Mouse (Mus musculus): Measurements from ENCODE around the gene Naa80. TPM values are rescaled to one million over a fixed set of nuclear protein-coding genes. Genes with fewer than 3 reads are reported as not detected.

Gene Naa80
- polyA plus RNA-seq, 1 experiment from 2014 or later, result 15.1 TPM

DNA sequence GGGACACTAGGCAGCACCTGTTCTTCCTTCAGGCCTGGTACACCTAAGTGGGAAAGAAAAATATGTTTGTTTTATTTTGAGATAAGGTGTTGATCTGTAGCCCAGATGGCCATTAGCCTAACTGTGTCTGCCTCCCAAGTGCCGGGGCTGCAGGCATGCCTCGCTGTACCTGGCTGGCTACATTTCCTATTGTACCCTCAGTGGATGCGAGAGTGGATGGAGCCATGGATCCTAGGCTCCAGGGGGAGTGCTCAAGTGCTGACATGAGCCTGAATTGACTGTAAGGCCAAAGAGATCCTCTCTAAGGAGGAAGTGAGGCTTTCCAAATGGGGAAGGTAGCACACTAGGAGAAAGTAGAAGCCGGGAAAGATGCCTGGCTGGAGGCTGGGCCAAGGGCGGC lies 30.7 kb upstream of the Naa80 start:
- Histone ChIP-seq H3K4me1 (ENCODE audit: control insufficient read depth, insufficient read depth, low read length) (peaks cover 31% of the 10 kb centered on the region), H3K4me2 (ENCODE audit: low read depth, low read length) (no peak overlapping the region), H3K9me3 (replicated peaks; ENCODE audit: control insufficient read depth, low read length) (no peaks in the 10 kb centered on the region), H3K36me3 (ENCODE audit: control insufficient read depth, insufficient read depth) (peaks cover 9% of the 10 kb centered on the region), H3K27me3 (ENCODE audit: control insufficient read depth, insufficient read depth, low read length) (peaks cover 8% of the 10 kb centered on the region), H3K4me3 (ENCODE audit: low read length) (no peak overlapping the region), H3K27ac (ENCODE audit: low read length) (no peak overlapping the region), H3K9ac (ENCODE audit: low read length) (no peak overlapping the region)
- 77% methylated on average over 5 of the region's 5 CpGs for WGBS
- ATAC-seq (replicated peaks; ENCODE audit: extremely low read depth, insufficient read depth, low FRiP score), result no peak

- no peak for ATAC-seq (replicated peaks; ENCODE audit: extremely low read depth, insufficient read depth, low FRiP score)
- Histone ChIP-seq H3K9ac (ENCODE audit: low read length) (no peak overlapping the region), H3K27ac (ENCODE audit: low read length) (no peak overlapping the region), H3K36me3 (ENCODE audit: control insufficient read depth, insufficient read depth) (peaks cover 9% of the 10 kb centered on the region), H3K4me1 (ENCODE audit: control insufficient read depth, insufficient read depth, low read length) (peaks cover 31% of the 10 kb centered on the region), H3K9me3 (replicated peaks; ENCODE audit: control insufficient read depth, low read length) (no peaks in the 10 kb centered on the region), H3K4me3 (ENCODE audit: low read length) (no peak overlapping the region), H3K4me2 (ENCODE audit: low read depth, low read length) (no peak overlapping the region), H3K27me3 (ENCODE audit: control insufficient read depth, insufficient read depth, low read length) (peaks cover 8% of the 10 kb centered on the region)
- WGBS, result 88% methylated on average over 10 of the region's 10 CpGs
Measured at GRCm38 (mm10) chr9:107548820-107549219, 29.9 kb upstream of the Naa80 start.

DNA sequence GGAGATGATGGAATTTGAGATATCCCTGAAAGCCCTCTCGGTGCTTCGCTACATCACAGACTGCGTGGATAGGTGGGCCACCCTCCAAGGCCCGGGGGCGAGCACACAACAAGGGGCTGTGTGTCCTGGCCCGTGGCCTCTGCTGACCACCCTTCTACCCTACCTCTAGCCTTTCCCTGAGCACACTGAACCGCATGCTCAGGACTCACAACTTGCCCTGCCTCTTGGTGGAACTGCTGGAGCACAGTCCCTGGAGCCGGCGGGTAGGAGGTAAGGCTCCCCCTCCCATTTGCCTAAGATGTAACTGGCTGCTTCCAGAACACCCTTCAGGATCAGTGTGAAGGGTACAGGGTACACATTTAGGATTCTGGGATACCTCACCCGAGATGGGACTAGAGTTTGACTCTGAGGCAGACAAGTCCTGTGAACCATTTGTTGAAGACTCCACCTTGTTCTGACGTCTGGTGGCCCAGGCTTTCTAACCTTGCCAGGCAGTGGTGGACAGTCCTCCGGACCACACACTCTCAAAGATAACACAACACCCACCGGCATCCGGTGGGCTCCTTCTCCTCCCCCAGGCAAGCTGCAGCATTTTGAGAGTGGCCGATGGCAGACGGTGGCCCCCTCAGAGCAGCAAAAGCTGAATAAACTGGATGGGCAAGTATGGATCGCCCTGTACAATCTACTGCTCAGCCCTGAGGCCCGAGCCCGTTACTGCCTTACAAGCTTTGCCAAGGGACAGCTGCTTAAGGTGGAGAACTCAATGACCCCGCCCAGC lies 29.2 kb upstream of the Naa80 start:
- WGBS, result 79% methylated on average over 20 of the region's 20 CpGs
- H3K27ac ChIP-seq (ENCODE audit: low read length), result no peak overlapping the region
- no peak for ATAC-seq (replicated peaks; ENCODE audit: extremely low read depth, insufficient read depth, low FRiP score)
- peaks cover 31% of the 10 kb centered on the region for H3K4me1 ChIP-seq (ENCODE audit: control insufficient read depth, insufficient read depth, low read length)
- H3K4me2 ChIP-seq (ENCODE audit: low read depth, low read length), result no peak overlapping the region
- peaks cover 3% of the 10 kb centered on the region for H3K36me3 ChIP-seq (ENCODE audit: control insufficient read depth, insufficient read depth)
- H3K9me3 ChIP-seq (replicated peaks; ENCODE audit: control insufficient read depth, low read length), result no peaks in the 10 kb centered on the region
- H3K4me3 ChIP-seq (ENCODE audit: low read length), result no peak overlapping the region
- H3K9ac ChIP-seq (ENCODE audit: low read length), result no peak overlapping the region
- H3K27me3 ChIP-seq (ENCODE audit: control insufficient read depth, insufficient read depth, low read length), result peaks cover 8% of the 10 kb centered on the region

GRCm38 (mm10) chr9:107550491-107551116 lies 28.1 kb upstream of the Naa80 start:
- Histone ChIP-seq H3K4me3 (ENCODE audit: low read length) (peak overlapping the region; percentile 51), H3K9me3 (replicated peaks; ENCODE audit: control insufficient read depth, low read length) (no peaks in the 10 kb centered on the region), H3K4me1 (ENCODE audit: control insufficient read depth, insufficient read depth, low read length) (peaks cover 32% of the 10 kb centered on the region), H3K27ac (ENCODE audit: low read length) (0 out of 2 replicates have a peak overlapping the region, but pooled peaks have one; percentile 1), H3K27me3 (ENCODE audit: control insufficient read depth, insufficient read depth, low read length) (peaks cover 8% of the 10 kb centered on the region), H3K9ac (ENCODE audit: low read length) (peak overlapping the region; percentile 71), H3K4me2 (ENCODE audit: low read depth, low read length) (peak overlapping the region; percentile 91), H3K36me3 (ENCODE audit: control insufficient read depth, insufficient read depth) (no peaks in the 10 kb centered on the region)
- no peak for ATAC-seq (replicated peaks; ENCODE audit: extremely low read depth, insufficient read depth, low FRiP score)
- 46% methylated on average over 23 of the region's 23 CpGs for WGBS

- H3K4me3 ChIP-seq (ENCODE audit: low read length), result peak within 1 kb of the TSS; percentile 51
- H3K36me3 ChIP-seq (ENCODE audit: control insufficient read depth, insufficient read depth), result no peaks in the 10 kb centered on the region
- peak within 1 kb of the TSS; percentile 71 for H3K9ac ChIP-seq (ENCODE audit: low read length)
- peaks cover 36% of the 10 kb centered on the region for H3K4me1 ChIP-seq (ENCODE audit: control insufficient read depth, insufficient read depth, low read length)
- peaks cover 8% of the 10 kb centered on the region for H3K27me3 ChIP-seq (ENCODE audit: control insufficient read depth, insufficient read depth, low read length)
- 1% methylated on average over 63 of the region's 63 CpGs for WGBS
- H3K4me2 ChIP-seq (ENCODE audit: low read depth, low read length), result peak within 1 kb of the TSS; percentile 91
- peak within 1 kb of the TSS; percentile 15 for H3K27ac ChIP-seq (ENCODE audit: low read length)
- H3K9me3 ChIP-seq (replicated peaks; ENCODE audit: control insufficient read depth, low read length), result no peaks in the 10 kb centered on the region
- ATAC-seq (replicated peaks; ENCODE audit: extremely low read depth, insufficient read depth, low FRiP score), result peak; percentile 10; the same call in 1 of the 2 replicates
Measured at GRCm38 (mm10) chr9:107551117-107551889, 27.4 kb upstream of the Naa80 start, which contains the start of gene Rassf1. Gene Rassf1, plus strand, starts transcription at chr9:107551555.

DNA sequence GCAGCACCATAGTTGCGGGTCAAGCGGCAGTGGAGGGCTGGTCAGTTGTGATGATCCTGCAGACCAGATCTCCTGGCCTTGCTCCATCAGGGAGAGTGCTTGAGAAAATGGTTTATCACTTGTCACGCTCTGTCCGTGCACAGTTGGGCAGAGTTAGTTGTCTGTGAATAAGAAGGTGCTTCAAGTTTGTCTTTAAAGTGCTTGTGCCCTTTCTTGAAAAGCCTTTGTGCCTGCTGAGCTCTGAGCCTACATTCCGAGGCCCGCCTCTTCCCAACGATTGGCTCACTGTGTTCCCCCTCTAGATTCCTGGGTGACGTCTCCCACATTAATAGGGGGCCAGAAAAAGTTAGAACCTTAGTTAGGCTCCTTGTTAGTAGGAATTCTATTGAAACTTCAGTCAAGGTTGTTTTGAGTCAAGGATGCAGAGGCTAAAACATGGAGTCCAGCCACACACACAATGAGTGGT lies 26.8 kb upstream of the Naa80 start:
- Histone ChIP-seq H3K9me3 (replicated peaks; ENCODE audit: control insufficient read depth, low read length) (no peaks in the 10 kb centered on the region), H3K27ac (ENCODE audit: low read length) (peak overlapping the region; percentile 15), H3K4me2 (ENCODE audit: low read depth, low read length) (peak overlapping the region; percentile 91), H3K9ac (ENCODE audit: low read length) (peak overlapping the region; percentile 71), H3K4me1 (ENCODE audit: control insufficient read depth, insufficient read depth, low read length) (peaks cover 35% of the 10 kb centered on the region), H3K4me3 (ENCODE audit: low read length) (peak overlapping the region; percentile 51), H3K36me3 (ENCODE audit: control insufficient read depth, insufficient read depth) (no peaks in the 10 kb centered on the region), H3K27me3 (ENCODE audit: control insufficient read depth, insufficient read depth, low read length) (peaks cover 8% of the 10 kb centered on the region)
- ATAC-seq (replicated peaks; ENCODE audit: extremely low read depth, insufficient read depth, low FRiP score), result no peak
- 26% methylated on average over 8 of the region's 8 CpGs for WGBS

- Histone ChIP-seq H3K27me3 (ENCODE audit: control insufficient read depth, insufficient read depth, low read length) (peaks cover 8% of the 10 kb centered on the region), H3K4me3 (ENCODE audit: low read length) (no peak overlapping the region), H3K4me1 (ENCODE audit: control insufficient read depth, insufficient read depth, low read length) (peaks cover 29% of the 10 kb centered on the region), H3K4me2 (ENCODE audit: low read depth, low read length) (peak overlapping the region; percentile 91), H3K36me3 (ENCODE audit: control insufficient read depth, insufficient read depth) (peaks cover 7% of the 10 kb centered on the region), H3K27ac (ENCODE audit: low read length) (no peak overlapping the region), H3K9me3 (replicated peaks; ENCODE audit: control insufficient read depth, low read length) (no peaks in the 10 kb centered on the region), H3K9ac (ENCODE audit: low read length) (no peak overlapping the region)
- ATAC-seq (replicated peaks; ENCODE audit: extremely low read depth, insufficient read depth, low FRiP score), result no peak
- 81% methylated on average over 5 of the region's 5 CpGs for WGBS
Measured at GRCm38 (mm10) chr9:107552690-107553393, 25.8 kb upstream of the Naa80 start.

- peak; percentile 32 for ATAC-seq (replicated peaks; ENCODE audit: extremely low read depth, insufficient read depth, low FRiP score)
- Histone ChIP-seq H3K4me2 (ENCODE audit: low read depth, low read length) (peak overlapping the region; percentile 91), H3K27me3 (ENCODE audit: control insufficient read depth, insufficient read depth, low read length) (peaks cover 8% of the 10 kb centered on the region), H3K36me3 (ENCODE audit: control insufficient read depth, insufficient read depth) (peaks cover 16% of the 10 kb centered on the region), H3K4me3 (ENCODE audit: low read length) (peak overlapping the region; percentile 70), H3K9ac (ENCODE audit: low read length) (peak overlapping the region; percentile 76), H3K27ac (ENCODE audit: low read length) (peak overlapping the region; percentile 83), H3K9me3 (replicated peaks; ENCODE audit: control insufficient read depth, low read length) (no peaks in the 10 kb centered on the region), H3K4me1 (ENCODE audit: control insufficient read depth, insufficient read depth, low read length) (peaks cover 29% of the 10 kb centered on the region)
- 7% methylated on average over 37 of the region's 37 CpGs for WGBS
Measured at GRCm38 (mm10) chr9:107553541-107554318, 25.0 kb upstream of the Naa80 start.
